Mouse (Mus musculus): Measurements from ENCODE around the gene Ptgs2. TPM values are rescaled to one million over a fixed set of nuclear protein-coding genes. Genes with fewer than 3 reads are reported as not detected.
A peak's percentile ranks its signal among the peaks of the same experiment; 100 is the strongest.

The Ptgs2 gene
- polyA plus RNA-seq, 1 experiment from 2014 or later: 0.22 TPM

- no peak overlapping the region for H3K27ac ChIP-seq (ENCODE audit: low read length)
- H3K4me1 ChIP-seq (ENCODE audit: control insufficient read depth, insufficient read depth, low read length): peaks cover 7% of the 10 kb centered on the region; the same call in 1 of the 2 replicates
- peak overlapping the region; percentile 53 for H3K4me3 ChIP-seq (ENCODE audit: low read length)
- H3K36me3 ChIP-seq (ENCODE audit: control insufficient read depth, insufficient read depth): no peaks in the 10 kb centered on the region
- no peak for ATAC-seq (replicated peaks; ENCODE audit: extremely low read depth, insufficient read depth, low FRiP score)
- H3K27me3 ChIP-seq (ENCODE audit: control insufficient read depth, insufficient read depth, low read length): 0 out of 2 replicates have a peak, but pooled peaks cover 4% of the 10 kb centered on the region
- WGBS: 5% methylated on average over 9 of the region's 9 CpGs
- H3K9ac ChIP-seq (ENCODE audit: low read length): peak overlapping the region; percentile 51
- H3K9me3 ChIP-seq (replicated peaks; ENCODE audit: control insufficient read depth, low read length): no peaks in the 10 kb centered on the region
- H3K4me2 ChIP-seq (ENCODE audit: low read depth, low read length): peak overlapping the region; percentile 87
These were observed 457 bp upstream of the Ptgs2 start for GRCm38 (mm10) chr1:150099374-150099773.

- H3K27me3 ChIP-seq (ENCODE audit: control insufficient read depth, insufficient read depth, low read length): 0 out of 2 replicates have a peak, but pooled peaks cover 4% of the 10 kb centered on the region
- H3K36me3 ChIP-seq (ENCODE audit: control insufficient read depth, insufficient read depth): no peaks in the 10 kb centered on the region
- H3K4me1 ChIP-seq (ENCODE audit: control insufficient read depth, insufficient read depth, low read length): peaks cover 7% of the 10 kb centered on the region; the same call in 1 of the 2 replicates
- 79% methylated on average over 6 of the region's 6 CpGs for WGBS
- no peak overlapping the region for H3K27ac ChIP-seq (ENCODE audit: low read length)
- no peak overlapping the region for H3K4me2 ChIP-seq (ENCODE audit: low read depth, low read length)
- H3K4me3 ChIP-seq (ENCODE audit: low read length): no peak overlapping the region
- no peak for ATAC-seq (replicated peaks; ENCODE audit: extremely low read depth, insufficient read depth, low FRiP score)
- no peak overlapping the region for H3K9ac ChIP-seq (ENCODE audit: low read length)
- no peaks in the 10 kb centered on the region for H3K9me3 ChIP-seq (replicated peaks; ENCODE audit: control insufficient read depth, low read length)
These were observed 4.4 kb downstream of the Ptgs2 start for GRCm38 (mm10) chr1:150104228-150104720.

- Histone ChIP-seq H3K4me2 (ENCODE audit: low read depth, low read length) (no peak overlapping the region), H3K27ac (ENCODE audit: low read length) (no peak overlapping the region), H3K4me3 (ENCODE audit: low read length) (no peak overlapping the region), H3K9me3 (replicated peaks; ENCODE audit: control insufficient read depth, low read length) (no peaks in the 10 kb centered on the region), H3K9ac (ENCODE audit: low read length) (no peak overlapping the region), H3K36me3 (ENCODE audit: control insufficient read depth, insufficient read depth) (no peaks in the 10 kb centered on the region), H3K27me3 (ENCODE audit: control insufficient read depth, insufficient read depth, low read length) (no peaks in the 10 kb centered on the region), H3K4me1 (ENCODE audit: control insufficient read depth, insufficient read depth, low read length) (no peaks in the 10 kb centered on the region)
- WGBS: 87% methylated on average over 7 of the region's 7 CpGs
- ATAC-seq (replicated peaks; ENCODE audit: extremely low read depth, insufficient read depth, low FRiP score): no peak
These were observed 6.9 kb downstream of the Ptgs2 start for GRCm38 (mm10) chr1:150106736-150107135.

GRCm38 (mm10) chr1:150109591-150109990 is 9.8 kb downstream of the Ptgs2 start:
- no peak overlapping the region for H3K4me3 ChIP-seq (ENCODE audit: low read length)
- H3K36me3 ChIP-seq (ENCODE audit: control insufficient read depth, insufficient read depth): no peaks in the 10 kb centered on the region
- H3K4me1 ChIP-seq (ENCODE audit: control insufficient read depth, insufficient read depth, low read length): no peaks in the 10 kb centered on the region
- no peaks in the 10 kb centered on the region for H3K27me3 ChIP-seq (ENCODE audit: control insufficient read depth, insufficient read depth, low read length)
- no peak overlapping the region for H3K4me2 ChIP-seq (ENCODE audit: low read depth, low read length)
- H3K9ac ChIP-seq (ENCODE audit: low read length): no peak overlapping the region
- H3K9me3 ChIP-seq (replicated peaks; ENCODE audit: control insufficient read depth, low read length): no peaks in the 10 kb centered on the region
- no peak overlapping the region for H3K27ac ChIP-seq (ENCODE audit: low read length)
- no peak for ATAC-seq (replicated peaks; ENCODE audit: extremely low read depth, insufficient read depth, low FRiP score)
- WGBS: 74% methylated on average over 2 of the region's 2 CpGs

GRCm38 (mm10) chr1:150115352-150115751 is 15.5 kb downstream of the Ptgs2 start:
- H3K27me3 ChIP-seq (ENCODE audit: control insufficient read depth, insufficient read depth, low read length): no peaks in the 10 kb centered on the region
- no peaks in the 10 kb centered on the region for H3K36me3 ChIP-seq (ENCODE audit: control insufficient read depth, insufficient read depth)
- H3K9ac ChIP-seq (ENCODE audit: low read length): no peak overlapping the region
- H3K9me3 ChIP-seq (replicated peaks; ENCODE audit: control insufficient read depth, low read length): no peaks in the 10 kb centered on the region
- H3K27ac ChIP-seq (ENCODE audit: low read length): no peak overlapping the region
- 54% methylated on average over 7 of the region's 7 CpGs for WGBS
- ATAC-seq (replicated peaks; ENCODE audit: extremely low read depth, insufficient read depth, low FRiP score): no peak
- H3K4me2 ChIP-seq (ENCODE audit: low read depth, low read length): no peak overlapping the region
- H3K4me3 ChIP-seq (ENCODE audit: low read length): no peak overlapping the region
- H3K4me1 ChIP-seq (ENCODE audit: control insufficient read depth, insufficient read depth, low read length): no peaks in the 10 kb centered on the region

- WGBS: 70% methylated on average over 5 of the region's 5 CpGs
- no peaks in the 10 kb centered on the region for H3K4me1 ChIP-seq (ENCODE audit: control insufficient read depth, insufficient read depth, low read length)
- no peak overlapping the region for H3K4me3 ChIP-seq (ENCODE audit: low read length)
- H3K27ac ChIP-seq (ENCODE audit: low read length): no peak overlapping the region
- H3K4me2 ChIP-seq (ENCODE audit: low read depth, low read length): no peak overlapping the region
- ATAC-seq (replicated peaks; ENCODE audit: extremely low read depth, insufficient read depth, low FRiP score): no peak
- H3K9ac ChIP-seq (ENCODE audit: low read length): no peak overlapping the region
- H3K36me3 ChIP-seq (ENCODE audit: control insufficient read depth, insufficient read depth): no peaks in the 10 kb centered on the region
- H3K9me3 ChIP-seq (replicated peaks; ENCODE audit: control insufficient read depth, low read length): no peaks in the 10 kb centered on the region
- H3K27me3 ChIP-seq (ENCODE audit: control insufficient read depth, insufficient read depth, low read length): no peaks in the 10 kb centered on the region
These were observed 18.5 kb downstream of the Ptgs2 start for GRCm38 (mm10) chr1:150118352-150118751.

- 85% methylated on average over 2 of the region's 2 CpGs for WGBS
These were observed 25.7 kb downstream of the Ptgs2 start for GRCm38 (mm10) chr1:150125568-150125967.

GRCm38 (mm10) chr1:150130070-150130469 is 30.2 kb downstream of the Ptgs2 start:
- Histone ChIP-seq H3K27ac (ENCODE audit: low read length) (no peak overlapping the region), H3K9me3 (replicated peaks; ENCODE audit: control insufficient read depth, low read length) (0 out of 2 replicates have a peak, but pooled peaks cover 3% of the 10 kb centered on the region), H3K9ac (ENCODE audit: low read length) (no peak overlapping the region), H3K36me3 (ENCODE audit: control insufficient read depth, insufficient read depth) (no peaks in the 10 kb centered on the region), H3K4me3 (ENCODE audit: low read length) (no peak overlapping the region), H3K4me1 (ENCODE audit: control insufficient read depth, insufficient read depth, low read length) (no peaks in the 10 kb centered on the region), H3K4me2 (ENCODE audit: low read depth, low read length) (no peak overlapping the region), H3K27me3 (ENCODE audit: control insufficient read depth, insufficient read depth, low read length) (no peaks in the 10 kb centered on the region)
- 72% methylated on average over 6 of the region's 6 CpGs for WGBS
- no peak for ATAC-seq (replicated peaks; ENCODE audit: extremely low read depth, insufficient read depth, low FRiP score)

More at GRCm38 (mm10) chr1:150125568-150125967, 25.7 kb downstream of the Ptgs2 start:
- Histone ChIP-seq H3K36me3 (ENCODE audit: control insufficient read depth, insufficient read depth) (no peaks in the 10 kb centered on the region), H3K9ac (ENCODE audit: low read length) (no peak overlapping the region), H3K27ac (ENCODE audit: low read length) (no peak overlapping the region), H3K4me3 (ENCODE audit: low read length) (no peak overlapping the region), H3K4me1 (ENCODE audit: control insufficient read depth, insufficient read depth, low read length) (no peaks in the 10 kb centered on the region), H3K9me3 (replicated peaks; ENCODE audit: control insufficient read depth, low read length) (0 out of 2 replicates have a peak, but pooled peaks cover 3% of the 10 kb centered on the region), H3K27me3 (ENCODE audit: control insufficient read depth, insufficient read depth, low read length) (no peaks in the 10 kb centered on the region), H3K4me2 (ENCODE audit: low read depth, low read length) (no peak overlapping the region)
- ATAC-seq (replicated peaks; ENCODE audit: extremely low read depth, insufficient read depth, low FRiP score): no peak

GRCm38 (mm10) chr1:150130586-150131275 is 30.9 kb downstream of the Ptgs2 start:
- Histone ChIP-seq H3K27me3 (ENCODE audit: control insufficient read depth, insufficient read depth, low read length) (no peaks in the 10 kb centered on the region), H3K4me2 (ENCODE audit: low read depth, low read length) (no peak overlapping the region), H3K9ac (ENCODE audit: low read length) (no peak overlapping the region), H3K36me3 (ENCODE audit: control insufficient read depth, insufficient read depth) (no peaks in the 10 kb centered on the region), H3K4me1 (ENCODE audit: control insufficient read depth, insufficient read depth, low read length) (no peaks in the 10 kb centered on the region), H3K4me3 (ENCODE audit: low read length) (no peak overlapping the region), H3K9me3 (replicated peaks; ENCODE audit: control insufficient read depth, low read length) (0 out of 2 replicates have a peak, but pooled peaks cover 3% of the 10 kb centered on the region), H3K27ac (ENCODE audit: low read length) (no peak overlapping the region)
- 72% methylated on average over 5 of the region's 5 CpGs for WGBS
- ATAC-seq (replicated peaks; ENCODE audit: extremely low read depth, insufficient read depth, low FRiP score): no peak

Measured in heart, embryonic 16.5 days (tissue).